Mouse (Mus musculus) erythroblast, embryonic 14.5 days (primary cell): Measurements from ENCODE around the gene Zdhhc8.

ENCODE experiments used
- GATA1 ChIP-seq: IDR thresholded peaks from 2 replicates; pipeline ENCODE4 v1.6.1; 2012; ENCODE audit warnings: low read length, inconsistent platforms, mixed read lengths
- TAL1 ChIP-seq: IDR thresholded peaks from 3 replicates; pipeline ENCODE4 v1.6.1; 2012; ENCODE audit warnings: low read length, inconsistent platforms, mixed read lengths

- no peak for TF ChIP-seq GATA1
- TF ChIP-seq TAL1 = no peak
Measured at GRCm38 (mm10) chr16:18235389-18236065, 591 bp upstream of the Zdhhc8 start.
